Mouse (Mus musculus) CH12.LX (cell line): ENCODE measurements around the gene Npb. TPM values are rescaled to one million over a fixed set of nuclear protein-coding genes. Genes with fewer than 3 reads are reported as not detected.

Experiments
- DNase-seq: peaks from one replicate; pipeline ENCODE4 v3.0.0-alpha.2; 2013; ENCODE audit errors: extremely low read depth
- H3K27ac ChIP-seq: 2 replicates; pipeline ENCODE4 v1.5.1; 2012; ENCODE audit warnings: low read depth, mild to moderate bottlenecking, control low read depth, moderate library complexity; ENCODE audit not compliant: insufficient read depth
- H3K27me3 ChIP-seq: replicated peaks from 2 replicates; pipeline ENCODE3; 2012; ENCODE audit warnings: inconsistent platforms
- H3K36me3 ChIP-seq, 2 experiments: replicated peaks in 1 of 2; 2 replicates each; pipeline versions ENCODE3 to v1.6.1; 2012; ENCODE audit warnings: inconsistent platforms in 1 of 2, low read length in 1 of 2, mild to moderate bottlenecking in 1 of 2, mixed read lengths in 1 of 2, moderate library complexity in 1 of 2; ENCODE audit not compliant: control insufficient read depth in 1 of 2, insufficient read depth in 1 of 2
- H3K4me1 ChIP-seq, 2 experiments: 2 replicates each; pipeline ENCODE4 v1.6.1; 2012; ENCODE audit warnings: inconsistent platforms in 1 of 2, moderate library complexity in 1 of 2; ENCODE audit not compliant: insufficient read depth in 2 of 2, control insufficient read depth in 1 of 2
- H3K4me2 ChIP-seq: 2 replicates; pipeline ENCODE4 v1.6.1; 2012; ENCODE audit warnings: low read depth, mild to moderate bottlenecking, control low read depth; ENCODE audit not compliant: poor library complexity, insufficient read depth, severe bottlenecking
- H3K4me3 ChIP-seq, 3 experiments: fragments of 150-350 bp in 1 of 3; sonication (generic) in 1 of 3; replicated peaks in 1 of 3; 2 replicates each; pipeline versions ENCODE3 to v1.5.1; 2011 to 2012; ENCODE audit warnings: low read depth in 2 of 3, low read length in 2 of 3, mild to moderate bottlenecking in 2 of 3, moderate library complexity in 2 of 3, control low read depth in 1 of 3, improper control_type of control experiment in 1 of 3, inconsistent platforms in 1 of 3, mixed read lengths in 1 of 3; ENCODE audit not compliant: poor library complexity in 1 of 3
- H3K79me2 ChIP-seq: replicated peaks from 2 replicates; pipeline ENCODE4 v1.6.1; 2012; ENCODE audit warnings: mild to moderate bottlenecking, moderate library complexity; ENCODE audit not compliant: control insufficient read depth, poor library complexity, insufficient read depth, severe bottlenecking; ENCODE audit errors: extremely low read depth
- H3K9ac ChIP-seq: 2 replicates; pipeline ENCODE4 v1.6.1; 2012; ENCODE audit warnings: low read depth, mild to moderate bottlenecking, control low read depth, moderate library complexity; ENCODE audit not compliant: insufficient read depth
- H3K9me3 ChIP-seq: replicated peaks from 2 replicates; pipeline ENCODE3; 2012; ENCODE audit warnings: low read length, inconsistent platforms, mixed read lengths
- BHLHE40 ChIP-seq: IDR thresholded peaks from 2 replicates; pipeline ENCODE4 v1.6.1; 2011; ENCODE audit warnings: mild to moderate bottlenecking, low read depth, low read length, improper control_type of control experiment
- EP300 ChIP-seq: IDR thresholded peaks from 2 replicates; pipeline ENCODE4 v1.6.1; 2011; ENCODE audit warnings: low read length, improper control_type of control experiment
- GABPA ChIP-seq: IDR thresholded peaks from 2 replicates; pipeline ENCODE4 v1.6.1; 2012; ENCODE audit warnings: low read depth, low read length, improper control_type of control experiment, inconsistent platforms; ENCODE audit not compliant: insufficient replicate concordance
- IRF4 ChIP-seq: IDR thresholded peaks from 2 replicates; pipeline ENCODE4 v1.6.1; 2014; ENCODE audit warnings: low read depth, mild to moderate bottlenecking, inconsistent platforms, low read length, improper control_type of control experiment
- JUN ChIP-seq: IDR thresholded peaks from 2 replicates; pipeline ENCODE4 v1.6.1; 2011; ENCODE audit warnings: low read depth, mild to moderate bottlenecking, low read length, improper control_type of control experiment, moderate library complexity; ENCODE audit not compliant: insufficient read depth
- JUND ChIP-seq: conservative IDR thresholded peaks from 2 replicates; pipeline ENCODE4 v1.6.1; 2011; ENCODE audit warnings: low read depth, low read length, improper control_type of control experiment
- KAT2A ChIP-seq: IDR thresholded peaks from 2 replicates; pipeline ENCODE4 v1.6.1; 2012; ENCODE audit warnings: low read length, improper control_type of control experiment, inconsistent platforms; ENCODE audit not compliant: insufficient replicate concordance
- MEF2A ChIP-seq: IDR thresholded peaks from 2 replicates; pipeline ENCODE4 v1.6.1; 2014; ENCODE audit warnings: low read depth, mild to moderate bottlenecking, inconsistent platforms, low read length, improper control_type of control experiment, borderline replicate concordance
- MYC ChIP-seq: IDR thresholded peaks from 2 replicates; pipeline ENCODE4 v1.6.1; 2011; ENCODE audit warnings: low read depth, mild to moderate bottlenecking, improper control_type of control experiment, low read length
- NRF1 ChIP-seq: IDR thresholded peaks from 2 replicates; pipeline ENCODE4 v1.6.1; 2014; ENCODE audit warnings: low read depth, mild to moderate bottlenecking, inconsistent platforms, low read length, improper control_type of control experiment, moderate library complexity
- PAX5 ChIP-seq: IDR thresholded peaks from 2 replicates; pipeline ENCODE4 v1.6.1; 2012; ENCODE audit warnings: low read length, inconsistent platforms, mixed read lengths
- POLR2AphosphoS2 ChIP-seq: IDR thresholded peaks from 2 replicates; pipeline ENCODE4 v1.6.1; 2011; ENCODE audit warnings: low read depth, low read length, improper control_type of control experiment
- RAD21 ChIP-seq: IDR thresholded peaks from 2 replicates; pipeline ENCODE4 v1.6.1; 2011; ENCODE audit warnings: low read depth, mild to moderate bottlenecking, low read length, improper control_type of control experiment, moderate library complexity
- SMC3 ChIP-seq: IDR thresholded peaks from 2 replicates; pipeline ENCODE4 v1.6.1; 2011; ENCODE audit warnings: low read depth, low read length, improper control_type of control experiment
- TBP ChIP-seq: conservative IDR thresholded peaks from 2 replicates; pipeline ENCODE4 v1.6.1; 2011; ENCODE audit warnings: low read depth, low read length, improper control_type of control experiment
- ZMIZ1 ChIP-seq: IDR thresholded peaks from 2 replicates; pipeline ENCODE4 v1.6.1; 2012; ENCODE audit warnings: low read depth, mild to moderate bottlenecking, inconsistent platforms, low read length, improper control_type of control experiment
- dilution Hi-C: fragments of 300-500 bp; cut with MboI; formaldehyde crosslinking; loops from 2 replicates; pipeline ENCODE4 v1.14.3; 2020; ENCODE audit warnings: low sequenced_read_pairs; ENCODE audit not compliant: extremely low pct_unique_long_range_greater_than_20kb, extremely low pct_ligation_motif_present
- in situ Hi-C: fragments of 300-500 bp; cut with MboI; formaldehyde crosslinking; loops from 3 replicates; pipeline ENCODE4 v1.14.3; 2019; ENCODE audit warnings: low sequenced_read_pairs, low pct_ligation_motif_present, low pct_unique_long_range_greater_than_20kb, mixed read lengths
- polyA plus RNA-seq: library from polyadenylated mRNA; unstranded; fragments of >175 nt; gene quantifications from 2 replicates; pipeline ENCODE4 v1.2.1, GENCODE M21; 2012; ENCODE audit warnings: low read depth; ENCODE audit not compliant: insufficient read length
- total RNA-seq, 2 experiments: library from RNA; depleted of rRNA; stranded (reverse); fragments of 300-350 nt in 1 of 2; fragments of >200 nt in 1 of 2; gene quantifications; 2 replicates each; pipeline ENCODE4 v1.2.3; 2012 to 2014

Gene Npb
- total and polyA plus RNA-seq, 3 experiments: 0.55 to 1.3 TPM; not detected in 1

- TF ChIP-seq BHLHE40: no peak
- TF ChIP-seq NRF1: no peak
- TF ChIP-seq PAX5: no peak
- no peak for TF ChIP-seq KAT2A
- no peak for TF ChIP-seq MYC
- DNase-seq: no peak
- Histone ChIP-seq H3K9me3 (no peaks in the 10 kb centered on the region), H3K27me3 (no peaks in the 10 kb centered on the region), H3K27ac (no peak overlapping the region), H3K9ac (no peak overlapping the region), H3K79me2 (no peaks in the 10 kb centered on the region), H3K4me1 (peaks cover 0 to 6% of the 10 kb centered on the region in 2 experiments; a peak in 2 of 4 replicates), H3K36me3 (peaks cover 70 to 99% of the 10 kb centered on the region in 2 experiments), H3K4me3 (no peak overlapping the region), H3K4me2 (no peak overlapping the region)
- dilution Hi-C loops: no loop called here
- in situ Hi-C loops: no loop called here
Observed at GRCm38 (mm10) chr11:120606764-120607163, 1.5 kb upstream of the Npb start.

- no peak overlapping the region for H3K4me3 ChIP-seq
- TF ChIP-seq POLR2AphosphoS2 (0 out of 2 replicates have a peak, but pooled peaks have one; percentile 14), JUN (no peak), ZMIZ1 (no peak)
- no peak overlapping the region for H3K9ac ChIP-seq
- H3K79me2 ChIP-seq: no peaks in the 10 kb centered on the region
- no peaks in the 10 kb centered on the region for H3K9me3 ChIP-seq
- dilution Hi-C loops (no loop called here), in situ Hi-C loops (no loop called here)
- no peak for DNase-seq
- H3K27ac ChIP-seq: no peak overlapping the region
- no peak overlapping the region for H3K4me2 ChIP-seq
- H3K27me3 ChIP-seq: no peaks in the 10 kb centered on the region
- peaks cover 81 to 99% of the 10 kb centered on the region in 2 experiments for H3K36me3 ChIP-seq
- H3K4me1 ChIP-seq: peaks cover 0 to 10% of the 10 kb centered on the region in 2 experiments; a peak in 2 of 4 replicates
Observed at GRCm38 (mm10) chr11:120609250-120609649, 973 bp downstream of the Npb start.

GRCm38 (mm10) chr11:120610477-120611046 is 2.3 kb downstream of the Npb start:
- no peaks in the 10 kb centered on the region for H3K9me3 ChIP-seq
- dilution Hi-C loops (no loop called here), in situ Hi-C loops (no loop called here)
- H3K4me3 ChIP-seq: no peak overlapping the region
- H3K9ac ChIP-seq: no peak overlapping the region
- TF ChIP-seq ZMIZ1 (no peak), RAD21 (no peak), IRF4 (no peak), POLR2AphosphoS2 (no peak), JUND (no peak), MEF2A (no peak), SMC3 (no peak), TBP (no peak), GABPA (no peak), MYC (no peak), JUN (no peak), EP300 (no peak)
- peaks cover 74 to 96% of the 10 kb centered on the region in 2 experiments for H3K36me3 ChIP-seq
- no peak overlapping the region for H3K27ac ChIP-seq
- peaks cover 0 to 20% of the 10 kb centered on the region in 2 experiments; a peak in 3 of 4 replicates for H3K4me1 ChIP-seq
- peaks cover 4% of the 10 kb centered on the region for H3K79me2 ChIP-seq
- no peak for DNase-seq
- H3K4me2 ChIP-seq: no peak overlapping the region
- no peaks in the 10 kb centered on the region for H3K27me3 ChIP-seq
